Mouse (Mus musculus) bone marrow macrophage, adult 2 months (primary cell): ENCODE results near the gene Mipol1.

ENCODE experiments used
- CTCF ChIP-seq: IDR thresholded peaks from 2 replicates; pipeline ENCODE4 v1.5.1; 2012; ENCODE audit warnings: low read depth, mild to moderate bottlenecking, low read length, moderate library complexity
- POLR2A ChIP-seq: IDR thresholded peaks from 2 replicates; pipeline ENCODE4 v1.6.1; 2012; ENCODE audit warnings: mild to moderate bottlenecking, low read depth, low read length, borderline replicate concordance

DNA sequence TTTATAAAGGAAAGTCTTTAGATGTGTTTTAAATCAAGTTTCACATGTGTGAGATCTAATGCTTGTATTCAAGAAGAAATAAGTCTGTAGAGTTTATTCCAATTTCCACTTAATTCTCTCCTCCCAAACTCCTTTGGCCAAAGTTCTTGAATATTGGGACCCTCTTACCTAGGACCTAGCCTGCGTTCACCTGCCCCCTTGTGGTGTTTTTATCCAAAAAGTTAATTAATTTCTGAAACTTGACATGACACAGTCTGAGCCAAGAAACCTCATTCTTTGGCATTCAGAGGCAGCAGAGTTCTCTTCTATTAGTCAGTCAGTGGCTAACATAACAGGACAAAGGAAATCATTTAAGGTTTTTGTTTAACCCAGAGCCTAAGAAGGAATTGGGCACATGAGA, 284.3 kb downstream of the Mipol1 start:
- TF ChIP-seq POLR2A = no peak
- TF ChIP-seq CTCF = no peak
